Mouse (Mus musculus): ENCODE measurements around the gene Tmem253.
A peak's percentile ranks its signal among the peaks of the same experiment; 100 is the strongest.

Tmem253 gene

GRCm38 (mm10) chr14:52015445-52016100 is at the start of gene Tmem253:
TSS of gene Tmem253 (plus strand) at chr14:52015658.
- no peak for DNase-seq

GRCm38 (mm10) chr14:51967400-51967799 is 48.1 kb upstream of the Tmem253 start:
- no peak for DNase-seq

- DNase-seq, result no peak
These were observed 36.2 kb upstream of the Tmem253 start for GRCm38 (mm10) chr14:51979252-51979651.

DNA sequence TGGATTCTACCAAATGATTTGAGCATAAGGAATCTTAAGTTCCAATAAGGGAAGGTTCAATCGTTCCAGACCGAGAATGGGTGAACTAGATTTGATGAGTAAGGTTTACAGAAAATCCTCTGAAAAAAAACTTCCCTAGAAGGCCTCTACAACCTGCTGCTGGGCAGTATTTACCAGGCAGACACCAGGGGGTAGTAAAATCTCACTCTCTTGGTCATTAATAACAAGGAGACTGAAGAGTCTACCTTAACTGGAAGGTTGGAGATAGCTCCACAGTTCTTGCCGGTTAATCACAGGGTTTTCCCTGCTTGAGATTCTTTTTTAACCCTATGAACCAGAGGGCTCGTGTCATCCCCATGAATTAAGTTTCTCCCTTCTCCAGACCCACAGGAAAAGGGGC is 32.2 kb upstream of the Tmem253 start:
- DNase-seq, result no peak

GRCm38 (mm10) chr14:51983855-51984246 is 31.6 kb upstream of the Tmem253 start:
- no peak for DNase-seq

DNA sequence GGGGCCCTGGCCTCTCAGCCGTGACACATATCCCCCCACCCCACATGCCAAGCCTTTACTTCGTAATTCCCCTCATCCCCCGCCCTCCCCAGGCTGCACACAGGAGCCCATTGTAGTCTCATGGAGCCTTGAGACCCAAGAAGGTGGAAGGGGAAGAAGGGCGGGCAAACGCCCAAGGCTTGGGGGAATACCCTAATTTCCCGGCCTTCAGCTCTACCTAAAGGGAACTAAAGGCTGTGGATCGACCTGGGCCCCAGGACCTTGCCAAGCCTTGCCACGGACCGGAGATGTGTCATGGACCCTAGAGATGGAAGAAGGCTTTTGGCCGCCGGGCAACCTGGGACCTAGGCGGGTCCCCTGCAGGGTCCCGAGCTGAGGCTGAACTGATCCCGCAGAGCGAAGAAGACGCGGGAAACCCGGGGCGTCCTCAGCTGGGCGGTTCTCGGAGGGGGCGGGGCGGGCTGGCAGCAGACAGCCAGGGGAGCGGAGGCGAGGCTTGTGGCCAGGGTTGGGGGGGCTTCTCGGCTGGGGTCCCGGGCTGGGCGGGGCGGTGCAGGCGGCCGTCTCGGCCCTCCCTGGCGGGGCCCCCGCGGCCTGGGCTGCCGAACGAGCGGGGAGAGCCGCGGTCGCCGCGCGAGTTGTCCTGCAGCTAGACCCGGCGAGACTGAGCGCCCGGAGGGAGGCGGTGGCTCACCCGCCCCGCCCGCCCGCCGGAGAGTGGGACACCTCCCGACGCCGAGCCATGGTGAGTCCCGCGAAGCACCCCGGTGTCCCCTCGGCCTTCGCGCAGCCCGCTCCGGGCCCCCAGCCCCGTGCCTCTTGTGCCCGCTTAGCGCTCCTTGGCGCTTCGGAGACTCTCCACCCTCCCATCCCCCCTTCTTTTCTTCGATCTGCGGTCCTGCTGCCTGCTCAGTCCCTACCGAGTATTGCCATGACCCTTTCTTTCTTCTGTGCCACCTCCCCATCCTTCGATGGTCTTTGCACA is 30.9 kb upstream of the Tmem253 start, which contains the start of gene Arhgef40:
Gene Arhgef40 (plus strand): TSS at position 473 of the 985 bp plus-strand sequence.
- peak; percentile 89 for DNase-seq

DNA sequence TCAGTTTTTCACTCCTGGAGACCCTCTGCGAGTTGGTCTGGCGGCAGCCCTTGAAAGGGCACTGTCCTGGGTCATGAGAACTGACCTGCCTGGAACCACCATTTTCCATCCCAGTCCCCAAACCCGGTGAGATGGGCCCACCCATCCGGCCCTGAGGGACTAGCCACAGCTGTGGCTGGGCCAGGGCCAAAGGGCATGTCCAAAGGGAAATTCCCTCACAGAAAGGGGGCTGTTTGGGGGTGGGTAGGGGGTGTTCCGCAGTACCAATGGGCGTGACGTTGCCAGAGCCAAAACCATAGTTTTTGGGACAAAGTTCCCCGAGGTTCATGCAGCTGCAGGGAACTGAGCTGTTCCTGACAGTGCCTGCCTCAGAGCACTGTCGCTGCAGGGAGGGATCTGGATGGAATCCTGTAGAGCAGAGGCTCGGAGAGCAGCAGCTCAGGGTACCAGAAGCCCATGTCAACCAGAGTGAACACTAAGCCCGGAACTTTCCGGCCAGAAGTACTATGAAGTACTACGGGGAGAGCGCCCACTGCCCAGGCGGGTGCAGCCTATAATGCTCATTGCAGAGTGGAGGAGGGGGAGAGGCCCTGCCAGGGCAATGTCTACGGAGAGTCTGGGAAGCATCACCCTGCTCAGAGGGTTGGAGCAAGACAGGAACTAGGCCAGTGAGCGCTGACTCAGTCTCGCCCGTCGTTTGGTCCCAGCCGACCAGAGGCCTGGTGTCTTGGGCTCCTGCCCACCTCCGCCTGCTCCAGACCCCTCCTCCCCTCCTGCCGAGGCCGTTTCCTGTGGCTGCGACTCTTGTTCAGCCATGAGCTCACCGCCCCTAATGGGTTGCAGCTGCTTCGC is 29.9 kb upstream of the Tmem253 start:
- peak; percentile 94 for DNase-seq

- DNase-seq, result no peak
These were observed 29.3 kb upstream of the Tmem253 start for GRCm38 (mm10) chr14:51986153-51986505.

GRCm38 (mm10) chr14:51987177-51987576 is 28.3 kb upstream of the Tmem253 start:
- no peak for DNase-seq

GRCm38 (mm10) chr14:51988731-51989130 is 26.7 kb upstream of the Tmem253 start:
- no peak for DNase-seq

- DNase-seq, result no peak
These were observed 25.9 kb upstream of the Tmem253 start for GRCm38 (mm10) chr14:51989461-51989970.

GRCm38 (mm10) chr14:51994453-51994852 is 21.0 kb upstream of the Tmem253 start:
- DNase-seq, result no peak

DNA sequence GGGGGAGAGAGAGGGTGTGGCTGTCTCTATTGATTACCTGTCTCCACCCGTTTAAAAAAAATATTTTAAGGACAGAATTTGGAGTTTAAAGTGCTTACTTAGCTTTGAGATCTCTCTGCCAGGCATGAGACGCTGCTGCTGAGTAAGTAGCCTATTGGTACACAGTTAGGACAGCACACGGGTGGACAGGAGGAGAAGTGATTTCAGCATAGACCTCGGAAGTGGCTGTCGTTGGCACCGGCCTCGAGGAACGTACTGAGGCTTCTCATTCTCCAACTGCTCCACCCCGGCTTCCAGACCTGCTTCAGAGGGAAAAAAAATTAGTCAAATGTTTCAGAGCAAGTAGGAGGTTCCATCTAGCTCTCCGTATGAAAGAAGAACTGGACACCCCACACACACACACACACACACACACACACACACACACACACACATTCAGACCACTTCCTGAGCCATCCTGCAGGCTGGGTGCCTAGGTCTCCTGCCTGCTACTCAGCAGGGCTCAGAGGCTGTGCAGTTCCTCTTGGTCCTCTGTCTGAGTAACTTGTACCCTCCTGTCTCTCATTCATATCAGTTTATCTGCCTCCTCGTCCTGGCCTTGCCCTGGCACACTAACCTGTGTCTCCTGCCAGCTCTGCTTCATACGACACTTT is 20.1 kb upstream of the Tmem253 start:
- no peak for DNase-seq

GRCm38 (mm10) chr14:51996231-51996841 is 19.1 kb upstream of the Tmem253 start:
- peak; percentile 42 for DNase-seq

- DNase-seq, result peak; percentile 26
These were observed 18.6 kb upstream of the Tmem253 start for GRCm38 (mm10) chr14:51996866-51997265.

DNA sequence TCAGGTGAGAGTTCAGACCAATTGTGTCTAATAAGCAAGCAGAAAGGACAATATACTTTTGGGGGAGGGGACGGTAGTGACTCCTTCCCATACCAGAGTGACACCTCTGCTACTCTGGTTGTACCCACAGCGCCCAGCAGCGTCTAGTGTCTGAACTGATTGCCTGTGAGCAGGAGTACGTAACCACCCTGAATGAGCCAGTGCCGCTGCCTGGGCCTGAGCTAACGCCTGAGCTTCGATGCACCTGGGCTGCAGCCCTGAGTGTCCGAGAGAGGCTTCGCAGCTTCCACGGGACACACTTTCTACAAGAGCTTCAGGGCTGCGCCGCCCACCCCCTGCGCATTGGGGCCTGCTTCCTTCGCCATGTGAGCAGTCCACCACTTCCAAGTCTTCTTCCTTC is 18.0 kb upstream of the Tmem253 start:
- no peak for DNase-seq

- DNase-seq, result peak; percentile 25
These were observed 11.4 kb upstream of the Tmem253 start for GRCm38 (mm10) chr14:52003981-52004495.

DNA sequence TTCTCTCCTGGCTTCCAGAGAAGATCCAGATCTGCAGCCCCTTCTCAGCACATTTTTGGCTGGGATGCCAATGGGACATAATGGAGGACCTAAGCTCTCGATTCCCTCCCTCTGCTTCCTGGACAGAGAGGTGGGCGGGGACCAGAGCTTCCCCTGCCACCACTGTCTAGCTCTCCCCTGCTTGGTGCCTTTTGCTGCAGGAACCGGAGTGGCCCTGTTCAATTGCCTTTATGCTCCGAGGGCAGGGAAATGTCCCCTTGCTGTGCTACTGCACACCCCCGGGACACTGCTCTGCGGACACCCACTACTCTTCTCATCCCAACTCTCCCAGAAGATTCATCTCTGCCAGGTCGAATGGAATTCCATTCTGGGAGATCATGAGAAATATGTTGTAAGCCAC is 10.3 kb upstream of the Tmem253 start:
- DNase-seq, result no peak

- no peak for DNase-seq
These were observed 9.8 kb upstream of the Tmem253 start for GRCm38 (mm10) chr14:52005616-52006015.

DNA sequence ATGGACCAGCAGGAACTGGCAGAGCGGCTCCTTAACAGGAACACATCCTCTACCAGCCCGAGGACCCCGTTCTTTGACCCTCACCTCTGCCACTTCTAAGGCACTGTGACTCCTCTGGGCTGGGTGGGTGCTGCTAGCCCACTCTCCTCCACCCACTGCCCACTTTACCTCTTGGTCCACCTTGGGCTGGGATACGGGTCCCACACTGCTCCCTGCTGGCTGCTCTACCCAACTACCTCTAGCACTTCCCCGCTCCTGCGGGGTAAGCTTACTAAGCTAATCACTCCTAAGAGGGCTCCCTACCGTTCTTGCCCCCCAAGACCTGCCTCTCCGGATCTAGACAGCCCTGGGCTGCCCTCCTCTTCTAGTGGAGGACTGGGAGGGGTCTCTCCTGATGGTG is 9.2 kb upstream of the Tmem253 start:
- DNase-seq, result peak; percentile 32

GRCm38 (mm10) chr14:52006771-52007170 is 8.7 kb upstream of the Tmem253 start:
- no peak for DNase-seq
